Mouse (Mus musculus): ENCODE measurements at regions not wholly inside any gene's neighbourhood (a gene's known extent, or its start where the extent isn't known, plus 50 kb on each side); places are given as distances from the start of the nearest gene placed in this dataset.

GRCm38 (mm10) chr9:61827721-61828120, 86.6 kb downstream of the Rplp1 start:
- TF ChIP-seq CTCF (IDR thresholded peaks at IDR 0.05; ENCODE audit: borderline replicate concordance, extremely low read depth, insufficient read depth, insufficient read length) (no peak), POLR2A (IDR thresholded peaks at IDR 0.05; ENCODE audit: borderline replicate concordance, extremely low read depth, insufficient read depth, insufficient read length, poor library complexity, severe bottlenecking) (no peak)

All from brain, embryonic 14.5 days (tissue).